Mouse (Mus musculus) forebrain, embryonic 13.5 days (tissue): Measurements from ENCODE around the gene Slc35e2. TPM values are rescaled to one million over a fixed set of nuclear protein-coding genes. Genes with fewer than 3 reads are reported as not detected.

Source experiments
- ATAC-seq: fragments of 200-750 bp; cut with Nextera tagmentation; 2 replicates; pipeline ENCODE4 v1.8.0; 2017
- H3K27ac ChIP-seq: fragments of 300-500 bp; sonication (generic); 2 replicates; pipeline ENCODE4 v1.5.1; 2015; ENCODE audit warnings: inconsistent platforms, mild to moderate bottlenecking, moderate library complexity
- H3K27me3 ChIP-seq: fragments of 300-500 bp; sonication (generic); 2 replicates; pipeline ENCODE4 v1.6.1; 2015; ENCODE audit warnings: mild to moderate bottlenecking, inconsistent platforms
- H3K36me3 ChIP-seq: fragments of 300-500 bp; sonication (generic); 2 replicates; pipeline ENCODE4 v1.6.1; 2015; ENCODE audit warnings: mild to moderate bottlenecking, inconsistent platforms; ENCODE audit not compliant: poor library complexity, severe bottlenecking
- H3K4me1 ChIP-seq: fragments of 300-500 bp; sonication (generic); 2 replicates; pipeline ENCODE4 v1.6.1; 2015; ENCODE audit warnings: inconsistent platforms
- H3K4me2 ChIP-seq: fragments of 300-500 bp; sonication (generic); 2 replicates; pipeline ENCODE4 v1.6.1; 2015; ENCODE audit warnings: inconsistent platforms, mild to moderate bottlenecking, moderate library complexity
- H3K4me3 ChIP-seq: fragments of 300-500 bp; sonication (generic); 2 replicates; pipeline ENCODE4 v1.5.1; 2015; ENCODE audit warnings: mild to moderate bottlenecking, inconsistent platforms
- H3K9ac ChIP-seq: fragments of 300-500 bp; sonication (generic); 2 replicates; pipeline ENCODE4 v1.6.1; 2015; ENCODE audit warnings: mild to moderate bottlenecking, inconsistent platforms
- H3K9me3 ChIP-seq: fragments of 300-500 bp; sonication (generic); replicated peaks from 2 replicates; pipeline ENCODE4 v1.6.1; 2016; ENCODE audit warnings: inconsistent platforms
- WGBS: fragments of 180-500 bp; shearing (Covaris S2); methylation state at CpG from one replicate; pipeline ENCODE4 v1.1.7; 2015; 5-methylcytosine and 5-hydroxymethylcytosine counted together
- polyA plus RNA-seq: library from polyadenylated mRNA; unstranded; fragments of >200 nt; fragmentation: Nextera tagmentation; extraction: Ambion mirVana; gene quantifications from 2 replicates; pipeline ENCODE4 v1.2.1, GENCODE M21; 2015

The Slc35e2 gene
- 10.6 and 10.7 TPM in 2 replicates for polyA plus RNA-seq

- H3K9me3 ChIP-seq: no peaks in the 10 kb centered on the region
- peak within 1 kb of the TSS; percentile 99 for H3K27ac ChIP-seq
- peak within 1 kb of the TSS; percentile 97 for H3K9ac ChIP-seq
- WGBS: under 1% methylated on average over 53 of the region's 65 CpGs
- H3K4me2 ChIP-seq: peak within 1 kb of the TSS; percentile 92
- peaks cover 17% of the 10 kb centered on the region for H3K4me1 ChIP-seq
- H3K27me3 ChIP-seq: 0 out of 2 replicates have a peak, but pooled peaks cover 3% of the 10 kb centered on the region
- peaks cover 19% of the 10 kb centered on the region; the same call in 1 of the 2 replicates for H3K36me3 ChIP-seq
- peak; percentile 96 for ATAC-seq
- H3K4me3 ChIP-seq: peak within 1 kb of the TSS; percentile 96
Measured at GRCm38 (mm10) chr4:155601091-155601996, at the start of gene Slc35e2. TSS of gene Slc35e2 (plus strand) at chr4:155601416.

GRCm38 (mm10) chr4:155552917-155553532 lies 48.2 kb upstream of the Slc35e2 start:
- Histone ChIP-seq H3K27me3 (no peaks in the 10 kb centered on the region), H3K4me2 (no peak overlapping the region), H3K36me3 (peaks cover 90% of the 10 kb centered on the region), H3K9ac (no peak overlapping the region), H3K27ac (no peak overlapping the region), H3K9me3 (no peaks in the 10 kb centered on the region), H3K4me3 (no peak overlapping the region), H3K4me1 (no peaks in the 10 kb centered on the region)
- no peak for ATAC-seq
- WGBS: 92% methylated on average over 6 of the region's 6 CpGs

GRCm38 (mm10) chr4:155554880-155555279 lies 46.3 kb upstream of the Slc35e2 start:
- no peak overlapping the region for H3K4me2 ChIP-seq
- peaks cover 97% of the 10 kb centered on the region for H3K36me3 ChIP-seq
- WGBS: 91% methylated on average over 4 of the region's 4 CpGs
- no peaks in the 10 kb centered on the region for H3K4me1 ChIP-seq
- H3K27ac ChIP-seq: no peak overlapping the region
- no peak overlapping the region for H3K9ac ChIP-seq
- no peak for ATAC-seq
- H3K9me3 ChIP-seq: no peaks in the 10 kb centered on the region
- H3K27me3 ChIP-seq: no peaks in the 10 kb centered on the region
- no peak overlapping the region for H3K4me3 ChIP-seq

GRCm38 (mm10) chr4:155555464-155555863 lies 45.8 kb upstream of the Slc35e2 start:
- no peaks in the 10 kb centered on the region for H3K9me3 ChIP-seq
- no peak for ATAC-seq
- 71% methylated on average over 1 of the region's 1 CpGs for WGBS

GRCm38 (mm10) chr4:155559454-155559853 lies 41.8 kb upstream of the Slc35e2 start:
- no peak overlapping the region for H3K27ac ChIP-seq
- no peak overlapping the region for H3K4me2 ChIP-seq
- H3K4me3 ChIP-seq: no peak overlapping the region
- H3K9ac ChIP-seq: no peak overlapping the region
- H3K27me3 ChIP-seq: no peaks in the 10 kb centered on the region
- WGBS: 89% methylated on average over 6 of the region's 6 CpGs
- H3K4me1 ChIP-seq: peaks cover 19% of the 10 kb centered on the region
- H3K9me3 ChIP-seq: no peaks in the 10 kb centered on the region
- ATAC-seq: no peak
- peaks cover 69% of the 10 kb centered on the region for H3K36me3 ChIP-seq

More at GRCm38 (mm10) chr4:155555464-155555863, 45.8 kb upstream of the Slc35e2 start:
- no peak overlapping the region for H3K4me2 ChIP-seq
- H3K9ac ChIP-seq: no peak overlapping the region
- H3K4me1 ChIP-seq: no peaks in the 10 kb centered on the region
- no peaks in the 10 kb centered on the region for H3K27me3 ChIP-seq
- no peak overlapping the region for H3K27ac ChIP-seq
- no peak overlapping the region for H3K4me3 ChIP-seq
- peaks cover 98% of the 10 kb centered on the region for H3K36me3 ChIP-seq

- Histone ChIP-seq H3K4me2 (no peak overlapping the region), H3K4me1 (peaks cover 30% of the 10 kb centered on the region), H3K4me3 (no peak overlapping the region), H3K27ac (0 out of 2 replicates have a peak overlapping the region, but pooled peaks have one; percentile 11), H3K36me3 (peaks cover 54% of the 10 kb centered on the region), H3K9ac (no peak overlapping the region), H3K27me3 (no peaks in the 10 kb centered on the region), H3K9me3 (no peaks in the 10 kb centered on the region)
- 61% methylated on average over 2 of the region's 2 CpGs for WGBS
- no peak for ATAC-seq
Measured at GRCm38 (mm10) chr4:155560932-155561331, 40.3 kb upstream of the Slc35e2 start.

- ATAC-seq: no peak
- H3K4me1 ChIP-seq: peaks cover 36% of the 10 kb centered on the region
- H3K4me2 ChIP-seq: peak within 1 kb of the TSS; percentile 85
- peak within 1 kb of the TSS; percentile 74 for H3K27ac ChIP-seq
- 72% methylated on average over 7 of the region's 7 CpGs for WGBS
- peak within 1 kb of the TSS; percentile 65 for H3K4me3 ChIP-seq
- no peaks in the 10 kb centered on the region for H3K9me3 ChIP-seq
- H3K9ac ChIP-seq: peak within 1 kb of the TSS; percentile 58
- no peaks in the 10 kb centered on the region for H3K27me3 ChIP-seq
- peaks cover 48% of the 10 kb centered on the region for H3K36me3 ChIP-seq
Measured at GRCm38 (mm10) chr4:155561661-155562442, 39.4 kb upstream of the Slc35e2 start, which contains the start of gene Nadk. TSS of gene Nadk (plus strand) at chr4:155562378.

- H3K9me3 ChIP-seq: no peaks in the 10 kb centered on the region
- WGBS: 2% methylated on average over 19 of the region's 19 CpGs
- H3K4me1 ChIP-seq: peaks cover 36% of the 10 kb centered on the region
- peaks cover 39% of the 10 kb centered on the region for H3K36me3 ChIP-seq
- peak overlapping the region; percentile 85 for H3K4me2 ChIP-seq
- H3K4me3 ChIP-seq: peak overlapping the region; percentile 65
- peak overlapping the region; percentile 58 for H3K9ac ChIP-seq
- peak overlapping the region; percentile 74 for H3K27ac ChIP-seq
- ATAC-seq: 0 out of 2 replicates have a peak, but pooled peaks have one; percentile 7
- no peaks in the 10 kb centered on the region for H3K27me3 ChIP-seq
Measured at GRCm38 (mm10) chr4:155562725-155563399, 38.4 kb upstream of the Slc35e2 start.

- H3K4me2 ChIP-seq: peak overlapping the region; percentile 85
- H3K4me1 ChIP-seq: peaks cover 36% of the 10 kb centered on the region
- no peaks in the 10 kb centered on the region for H3K9me3 ChIP-seq
- peak overlapping the region; percentile 77 for H3K9ac ChIP-seq
- H3K27me3 ChIP-seq: no peaks in the 10 kb centered on the region
- WGBS: under 1% methylated on average over 69 of the region's 69 CpGs
- peaks cover 32% of the 10 kb centered on the region for H3K36me3 ChIP-seq
- peak overlapping the region; percentile 65 for H3K4me3 ChIP-seq
- peak; percentile 97 for ATAC-seq
- H3K27ac ChIP-seq: peak overlapping the region; percentile 83
Measured at GRCm38 (mm10) chr4:155563400-155564231, 37.6 kb upstream of the Slc35e2 start.

GRCm38 (mm10) chr4:155564315-155565069 lies 36.7 kb upstream of the Slc35e2 start:
- H3K36me3 ChIP-seq: peaks cover 23% of the 10 kb centered on the region
- peak overlapping the region; percentile 77 for H3K9ac ChIP-seq
- 18% methylated on average over 20 of the region's 20 CpGs for whole genome bisulfite sequencing
- H3K4me1 ChIP-seq: peaks cover 36% of the 10 kb centered on the region
- H3K4me3 ChIP-seq: peak overlapping the region; percentile 65
- peak overlapping the region; percentile 85 for H3K4me2 ChIP-seq
- no peak for ATAC-seq
- no peaks in the 10 kb centered on the region for H3K27me3 ChIP-seq
- H3K27ac ChIP-seq: peak overlapping the region; percentile 83
- H3K9me3 ChIP-seq: no peaks in the 10 kb centered on the region
